Mouse (Mus musculus): ENCODE results near the gene Atp6v0a4. TPM values are rescaled to one million over a fixed set of nuclear protein-coding genes. Genes with fewer than 3 reads are reported as not detected.

Atp6v0a4 gene
- polyA plus RNA-seq, 1 experiment from 2014 or later = not detected

- 33% methylated on average over 4 of the region's 4 CpGs for WGBS
- H3K4me3 ChIP-seq (ENCODE audit: low read depth, low read length) = no peak overlapping the region
- H3K27me3 ChIP-seq (ENCODE audit: control insufficient read depth, insufficient read depth, low read length) = no peaks in the 10 kb centered on the region
- H3K4me2 ChIP-seq (ENCODE audit: low read depth, severe bottlenecking) = no peak overlapping the region
- no peak overlapping the region for H3K27ac ChIP-seq (replicated peaks; ENCODE audit: low read depth, low read length)
- H3K9me3 ChIP-seq (ENCODE audit: control insufficient read depth, low read length) = no peaks in the 10 kb centered on the region
- DNase-seq (ENCODE audit: low spot score) (no peak), ATAC-seq (ENCODE audit: insufficient number of reproducible peaks, low FRiP score, low TSS enrichment, low read depth) (no peak)
- H3K9ac ChIP-seq (ENCODE audit: low read length) = no peak overlapping the region
- no peaks in the 10 kb centered on the region for H3K36me3 ChIP-seq (ENCODE audit: control insufficient read depth, insufficient read depth, low read length)
- peaks cover 4% of the 10 kb centered on the region; the same call in 1 of the 2 replicates for H3K4me1 ChIP-seq (ENCODE audit: control insufficient read depth, insufficient read depth, low read length)
These were observed 41.2 kb downstream of the Atp6v0a4 start for GRCm38 (mm10) chr6:38083204-38083603.

DNA sequence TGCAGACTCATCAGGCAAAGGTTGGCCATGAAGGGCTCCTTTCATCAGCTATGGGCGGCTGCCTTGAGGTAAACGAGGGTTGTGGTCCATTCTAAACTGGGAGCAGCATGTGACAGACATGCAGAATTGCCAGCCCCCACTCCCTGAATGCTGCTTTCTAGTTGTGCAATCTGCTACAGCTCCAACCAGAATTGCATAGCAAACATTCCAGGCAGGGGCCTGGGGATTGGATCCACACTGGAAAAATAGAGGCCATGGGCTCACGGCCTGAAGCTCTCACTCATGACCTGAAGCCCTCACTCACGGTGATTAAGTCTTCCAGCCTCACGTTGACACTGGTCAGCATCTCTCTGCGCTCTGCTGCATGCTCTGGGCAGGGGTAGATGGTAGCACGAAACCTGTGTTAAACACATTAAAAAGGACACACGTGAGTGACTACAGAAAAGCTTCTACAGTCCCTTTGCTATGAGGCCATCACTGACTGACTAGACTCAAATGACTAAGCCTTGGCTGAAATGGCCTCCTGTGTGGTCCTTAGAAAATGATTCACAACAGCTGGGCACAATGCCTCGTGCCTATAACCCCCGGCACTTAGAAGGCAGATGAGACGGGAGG is 42.6 kb downstream of the Atp6v0a4 start:
- no peaks in the 10 kb centered on the region for H3K36me3 ChIP-seq (ENCODE audit: control insufficient read depth, insufficient read depth, low read length)
- 66% methylated on average over 11 of the region's 11 CpGs for WGBS
- H3K4me1 ChIP-seq (ENCODE audit: control insufficient read depth, insufficient read depth, low read length) = peaks cover 4% of the 10 kb centered on the region; the same call in 1 of the 2 replicates
- no peaks in the 10 kb centered on the region for H3K27me3 ChIP-seq (ENCODE audit: control insufficient read depth, insufficient read depth, low read length)
- H3K27ac ChIP-seq (replicated peaks; ENCODE audit: low read depth, low read length) = no peak overlapping the region
- no peak overlapping the region for H3K4me2 ChIP-seq (ENCODE audit: low read depth, severe bottlenecking)
- no peak overlapping the region for H3K9ac ChIP-seq (ENCODE audit: low read length)
- H3K4me3 ChIP-seq (ENCODE audit: low read depth, low read length) = no peak overlapping the region
- DNase-seq (ENCODE audit: low spot score) = no peak
- no peak for ATAC-seq (ENCODE audit: insufficient number of reproducible peaks, low FRiP score, low TSS enrichment, low read depth)
- no peaks in the 10 kb centered on the region for H3K9me3 ChIP-seq (ENCODE audit: control insufficient read depth, low read length)

DNA sequence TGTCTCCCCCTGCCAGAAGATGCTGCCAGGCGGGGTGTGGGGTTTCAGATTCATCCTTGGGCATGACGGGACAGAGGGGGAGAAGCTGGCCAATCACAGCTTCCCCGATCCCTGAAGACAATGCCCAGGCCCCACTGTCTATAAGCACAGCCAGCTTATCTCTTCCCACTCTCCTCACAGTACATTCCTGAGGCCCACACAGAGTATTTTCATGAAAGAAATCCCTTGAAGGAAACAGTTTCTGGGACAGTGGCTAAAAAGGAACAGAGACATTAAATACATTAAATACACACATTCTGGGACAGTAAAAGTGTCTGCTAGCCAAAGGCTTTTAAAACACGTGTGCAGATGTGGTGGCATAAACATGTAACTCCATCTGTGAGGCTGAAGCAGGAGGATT is 44.0 kb downstream of the Atp6v0a4 start:
- Histone ChIP-seq H3K4me3 (ENCODE audit: low read depth, low read length) (no peak overlapping the region), H3K27ac (replicated peaks; ENCODE audit: low read depth, low read length) (no peak overlapping the region), H3K9me3 (ENCODE audit: control insufficient read depth, low read length) (no peaks in the 10 kb centered on the region), H3K36me3 (ENCODE audit: control insufficient read depth, insufficient read depth, low read length) (no peaks in the 10 kb centered on the region), H3K27me3 (ENCODE audit: control insufficient read depth, insufficient read depth, low read length) (no peaks in the 10 kb centered on the region), H3K9ac (ENCODE audit: low read length) (no peak overlapping the region), H3K4me1 (ENCODE audit: control insufficient read depth, insufficient read depth, low read length) (peaks cover 4% of the 10 kb centered on the region; the same call in 1 of the 2 replicates), H3K4me2 (ENCODE audit: low read depth, severe bottlenecking) (no peak overlapping the region)
- WGBS = 74% methylated on average over 4 of the region's 4 CpGs
- no peak for ATAC-seq (ENCODE audit: insufficient number of reproducible peaks, low FRiP score, low TSS enrichment, low read depth)
- DNase-seq (ENCODE audit: low spot score) = no peak

GRCm38 (mm10) chr6:38073592-38073991 is 50.8 kb downstream of the Atp6v0a4 start:
- no peak overlapping the region for H3K4me3 ChIP-seq (ENCODE audit: low read depth, low read length)
- H3K36me3 ChIP-seq (ENCODE audit: control insufficient read depth, insufficient read depth, low read length) = no peaks in the 10 kb centered on the region
- no peak for DNase-seq (ENCODE audit: low spot score)
- no peaks in the 10 kb centered on the region for H3K4me1 ChIP-seq (ENCODE audit: control insufficient read depth, insufficient read depth, low read length)
- H3K4me2 ChIP-seq (ENCODE audit: low read depth, severe bottlenecking) = no peak overlapping the region
- H3K27me3 ChIP-seq (ENCODE audit: control insufficient read depth, insufficient read depth, low read length) = no peaks in the 10 kb centered on the region
- H3K27ac ChIP-seq (replicated peaks; ENCODE audit: low read depth, low read length) = no peak overlapping the region
- 93% methylated on average over 3 of the region's 3 CpGs for WGBS
- no peaks in the 10 kb centered on the region for H3K9me3 ChIP-seq (ENCODE audit: control insufficient read depth, low read length)
- no peak for ATAC-seq (ENCODE audit: insufficient number of reproducible peaks, low FRiP score, low TSS enrichment, low read depth)
- H3K9ac ChIP-seq (ENCODE audit: low read length) = no peak overlapping the region

DNA sequence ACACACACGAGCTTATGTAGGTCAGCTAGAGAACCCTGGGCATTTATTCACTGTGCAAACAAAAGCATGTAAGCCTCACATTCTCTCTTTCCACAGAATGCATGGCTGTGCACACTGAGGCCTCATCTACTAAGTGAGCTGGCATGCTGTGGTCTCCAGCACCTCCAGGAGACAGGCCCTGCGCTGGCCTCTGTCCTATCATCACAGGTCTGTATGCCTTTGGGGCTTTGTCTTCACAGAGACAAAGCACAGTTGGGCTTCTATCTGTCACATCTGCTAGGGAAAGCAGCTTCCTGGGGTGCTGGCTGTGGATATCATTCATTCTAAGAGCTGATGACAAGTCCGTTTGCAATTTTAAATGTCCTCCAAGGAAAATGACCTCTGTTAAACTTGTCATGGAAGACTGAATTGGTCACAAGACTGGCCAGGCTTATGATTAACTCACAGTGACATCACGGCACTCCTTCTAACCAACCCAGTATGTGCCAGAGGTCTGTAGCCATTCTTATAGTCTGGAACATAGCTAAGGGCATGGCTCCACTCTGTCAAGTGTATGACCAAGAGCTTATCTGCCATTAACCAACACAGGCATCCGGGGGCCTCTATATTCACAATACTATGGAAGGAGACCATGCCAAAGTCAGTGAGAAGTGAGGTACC is 52.1 kb downstream of the Atp6v0a4 start:
- 82% methylated on average over 5 of the region's 5 CpGs for WGBS
- Histone ChIP-seq H3K4me3 (ENCODE audit: low read depth, low read length) (no peak overlapping the region), H3K36me3 (ENCODE audit: control insufficient read depth, insufficient read depth, low read length) (no peaks in the 10 kb centered on the region), H3K4me1 (ENCODE audit: control insufficient read depth, insufficient read depth, low read length) (no peaks in the 10 kb centered on the region), H3K4me2 (ENCODE audit: low read depth, severe bottlenecking) (no peak overlapping the region), H3K27me3 (ENCODE audit: control insufficient read depth, insufficient read depth, low read length) (no peaks in the 10 kb centered on the region), H3K9me3 (ENCODE audit: control insufficient read depth, low read length) (no peaks in the 10 kb centered on the region), H3K27ac (replicated peaks; ENCODE audit: low read depth, low read length) (no peak overlapping the region), H3K9ac (ENCODE audit: low read length) (no peak overlapping the region)
- ATAC-seq (ENCODE audit: insufficient number of reproducible peaks, low FRiP score, low TSS enrichment, low read depth) (no peak), DNase-seq (ENCODE audit: low spot score) (no peak)

DNA sequence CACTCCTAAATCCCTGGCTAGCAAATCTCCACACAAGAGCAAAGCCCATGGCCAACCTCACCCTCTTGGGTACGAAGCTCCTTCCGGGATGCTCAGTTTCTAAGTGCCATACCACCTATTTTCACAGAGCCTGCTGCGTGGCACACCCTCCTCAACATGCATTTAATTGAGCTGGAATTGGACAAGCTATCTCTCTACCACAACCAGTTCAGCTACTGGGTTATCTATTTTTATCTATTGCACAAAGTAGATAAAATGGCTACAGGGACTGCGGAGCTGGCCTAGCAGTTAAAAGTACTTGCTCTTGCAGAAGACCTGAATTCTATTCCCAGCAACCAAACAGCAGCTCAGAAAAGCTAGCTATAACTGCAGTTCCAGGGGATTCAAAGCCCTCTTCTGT is 53.1 kb downstream of the Atp6v0a4 start:
- DNase-seq (ENCODE audit: low spot score) = no peak
- no peak for ATAC-seq (ENCODE audit: insufficient number of reproducible peaks, low FRiP score, low TSS enrichment, low read depth)
- WGBS = 93% methylated on average over 4 of the region's 4 CpGs

DNA sequence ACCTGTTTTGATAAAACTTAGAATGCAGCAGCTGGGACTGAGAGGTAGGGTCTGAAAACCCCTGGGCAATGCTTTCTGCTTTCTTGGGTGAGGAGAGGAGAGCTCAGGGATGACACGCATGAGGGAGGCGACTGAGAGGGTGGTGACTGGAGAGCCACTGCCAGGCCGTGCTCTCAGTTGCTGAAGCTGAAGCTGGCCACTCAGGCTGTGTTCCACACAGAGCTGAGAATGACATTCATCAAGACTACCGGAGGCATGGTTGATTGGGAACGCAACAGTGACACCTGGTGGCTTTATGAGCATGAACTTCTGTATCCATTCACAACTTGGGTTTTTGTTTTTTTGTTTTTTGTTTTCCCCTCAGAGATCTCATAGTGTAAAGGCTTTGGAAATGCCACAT is 58.2 kb downstream of the Atp6v0a4 start:
- Histone ChIP-seq H3K27me3 (ENCODE audit: control insufficient read depth, insufficient read depth, low read length) (no peaks in the 10 kb centered on the region), H3K4me1 (ENCODE audit: control insufficient read depth, insufficient read depth, low read length) (no peaks in the 10 kb centered on the region), H3K36me3 (ENCODE audit: control insufficient read depth, insufficient read depth, low read length) (no peaks in the 10 kb centered on the region), H3K4me2 (ENCODE audit: low read depth, severe bottlenecking) (no peak overlapping the region), H3K9ac (ENCODE audit: low read length) (no peak overlapping the region), H3K9me3 (ENCODE audit: control insufficient read depth, low read length) (no peaks in the 10 kb centered on the region), H3K4me3 (ENCODE audit: low read depth, low read length) (no peak overlapping the region), H3K27ac (replicated peaks; ENCODE audit: low read depth, low read length) (no peak overlapping the region)
- ATAC-seq (ENCODE audit: insufficient number of reproducible peaks, low FRiP score, low TSS enrichment, low read depth) (0 out of 2 replicates have a peak, but pooled peaks have one; percentile 44), DNase-seq (ENCODE audit: low spot score) (peak; percentile 77)
- 5% methylated on average over 5 of the region's 5 CpGs for WGBS

More for the DNA sequence above, 53.1 kb downstream of the Atp6v0a4 start:
- no peaks in the 10 kb centered on the region for H3K27me3 ChIP-seq (ENCODE audit: control insufficient read depth, insufficient read depth, low read length)
- H3K27ac ChIP-seq (replicated peaks; ENCODE audit: low read depth, low read length) = no peak overlapping the region
- H3K4me3 ChIP-seq (ENCODE audit: low read depth, low read length) = no peak overlapping the region
- no peak overlapping the region for H3K9ac ChIP-seq (ENCODE audit: low read length)
- no peaks in the 10 kb centered on the region for H3K4me1 ChIP-seq (ENCODE audit: control insufficient read depth, insufficient read depth, low read length)
- no peaks in the 10 kb centered on the region for H3K36me3 ChIP-seq (ENCODE audit: control insufficient read depth, insufficient read depth, low read length)
- H3K4me2 ChIP-seq (ENCODE audit: low read depth, severe bottlenecking) = no peak overlapping the region
- H3K9me3 ChIP-seq (ENCODE audit: control insufficient read depth, low read length) = no peaks in the 10 kb centered on the region

- Histone ChIP-seq H3K4me2 (ENCODE audit: low read depth, severe bottlenecking) (no peak overlapping the region), H3K4me3 (ENCODE audit: low read depth, low read length) (no peak overlapping the region), H3K9ac (ENCODE audit: low read length) (no peak overlapping the region), H3K36me3 (ENCODE audit: control insufficient read depth, insufficient read depth, low read length) (no peaks in the 10 kb centered on the region), H3K27ac (replicated peaks; ENCODE audit: low read depth, low read length) (no peak overlapping the region), H3K9me3 (ENCODE audit: control insufficient read depth, low read length) (no peaks in the 10 kb centered on the region), H3K27me3 (ENCODE audit: control insufficient read depth, insufficient read depth, low read length) (no peaks in the 10 kb centered on the region), H3K4me1 (ENCODE audit: control insufficient read depth, insufficient read depth, low read length) (no peaks in the 10 kb centered on the region)
- 85% methylated on average over 11 of the region's 11 CpGs for WGBS
- no peak for ATAC-seq (ENCODE audit: insufficient number of reproducible peaks, low FRiP score, low TSS enrichment, low read depth)
- DNase-seq (ENCODE audit: low spot score) = no peak
These were observed 58.8 kb downstream of the Atp6v0a4 start for GRCm38 (mm10) chr6:38065501-38066122.
